9 mouse cellular contexts compared by ENCODE assay signal in genomic region chr7:30717006-30717715, GRCm38 (mm10). TPM values are rescaled to one million over a fixed set of nuclear protein-coding genes. Genes with fewer than 3 reads are reported as not detected.
DNase-seq lines count a peak whose midpoint lies in the region.
"Had no signal": no experiment of that assay in that cellular context is flagged by ENCODE, and none has a peak within 500 bp of the region (broad histone marks: within the 10 kb centered on the region; RNA-seq: fewer than 3 reads in every experiment).

No protein-coding gene starts in this region.

- H3K4me1 ChIP-seq in megakaryocyte, embryonic 14.5 days, result peaks cover 58% of the 10 kb centered on the region

- peak; percentile 96 for DNase-seq in MEL-GATA-1-ER (ENCODE audit: extremely low read depth, low read depth)
- DNase-seq in c-Kit-positive CD71-negative TER-119-negative erythroid progenitor cells, embryonic 14.5 days (ENCODE audit: low read depth), result peak; percentile 94
- peak; percentile 33 to 56 for DNase-seq in frontal cortex, postnatal 36 days (ENCODE audit: low spot score in 2 of 2)
- peak; percentile 46 for DNase-seq in hindlimb bud, embryonic 11.5 days (ENCODE audit: extremely low spot score, low read depth, low spot score)
- peak; percentile 63 to 83 for DNase-seq in left cerebral cortex, postnatal 10 days (ENCODE audit: extremely low spot score in 1 of 2, low spot score in 2 of 2)
- peak; percentile 48 for DNase-seq in right cerebral cortex, postnatal 25 days
- no peak for DNase-seq in cerebellum, adult 8-10 months

- no peaks in the 10 kb centered on the region for H3K36me3 ChIP-seq in megakaryocyte, embryonic 14.5 days (replicated peaks; ENCODE audit: low read length)

- H3K9me3 ChIP-seq in megakaryocyte, embryonic 14.5 days, result 0 out of 2 replicates have a peak, but pooled peaks cover 3% of the 10 kb centered on the region

- peak overlapping the region; percentile 87 for H3K4me3 ChIP-seq in megakaryocyte, embryonic 14.5 days (replicated peaks)

- intact Hi-C loops in left cerebral cortex, postnatal 10 days (cut with DNase I), result no loop called here

- H3K27me3 ChIP-seq in megakaryocyte, embryonic 14.5 days (replicated peaks), result peaks cover 72% of the 10 kb centered on the region

RNA-seq across cellular contexts. Expression of gene Atp4a, which starts 5.2 kb away (rescaled TPM):
- total RNA-seq in left cerebral cortex, postnatal 10 days (2021), result 1 to 10 TPM; 2.5 to 3.2 TPM
- 0.10 TPM in 1 of 2 replicates, not detected in the other for polyA plus RNA-seq in megakaryocyte, embryonic 14.5 days (2012; ENCODE audit: insufficient read depth, low replicate concordance)
- total RNA-seq: gastrocnemius, postnatal 4 days had no signal

RNA-seq across cellular contexts. Expression of gene Tmem147, which starts 12.2 kb away (rescaled TPM):
- 100 to 1,000 TPM; 136 to 144 TPM for total RNA-seq in left cerebral cortex, postnatal 10 days (2021)
- 25.4 and 46.3 TPM in 2 replicates for polyA plus RNA-seq in megakaryocyte, embryonic 14.5 days (2012; ENCODE audit: insufficient read depth, low replicate concordance)

RNA-seq across cellular contexts. Expression of gene 2200002J24Rik, which starts 18.4 kb away (rescaled TPM):
- total RNA-seq in left cerebral cortex, postnatal 10 days (2021), result not detected
- not detected in 2 replicates for polyA plus RNA-seq in megakaryocyte, embryonic 14.5 days (2012; ENCODE audit: insufficient read depth, low replicate concordance)
- total RNA-seq: gastrocnemius, postnatal 4 days had no signal

RNA-seq across cellular contexts. Expression of gene Gapdhs, which starts 26.3 kb away (rescaled TPM):
- not detected for total RNA-seq in left cerebral cortex, postnatal 10 days (2021)
- polyA plus RNA-seq in megakaryocyte, embryonic 14.5 days (2012; ENCODE audit: insufficient read depth, low replicate concordance), result not detected in 2 replicates
- total RNA-seq: gastrocnemius, postnatal 4 days had no signal

RNA-seq across cellular contexts. Expression of gene Sbsn, which starts 34.1 kb away (rescaled TPM):
- total RNA-seq in left cerebral cortex, postnatal 10 days (2021), result 1 to 10 TPM; 9.5 to 9.8 TPM
- 0.21 TPM in 1 of 2 replicates, not detected in the other for polyA plus RNA-seq in megakaryocyte, embryonic 14.5 days (2012; ENCODE audit: insufficient read depth, low replicate concordance)
